Mouse (Mus musculus) liver, embryonic 12.5 days (tissue): Measurements from ENCODE around the gene Mink1. TPM values are rescaled to one million over a fixed set of nuclear protein-coding genes. Genes with fewer than 3 reads are reported as not detected.
"Not testable (repeated sequence)": the region's sequence is repeated elsewhere in the genome, so short reads cannot be mapped to it uniquely, and the experiment has no call there.

Experiments used
- ATAC-seq: fragments of 200-750 bp; cut with Nextera tagmentation; 2 replicates; pipeline ENCODE4 v1.8.0; 2017; ENCODE audit warnings: moderate number of reproducible peaks, mild to moderate bottlenecking, moderate library complexity
- H3K27ac ChIP-seq: fragments of 300-500 bp; sonication (generic); 2 replicates; pipeline ENCODE4 v1.5.1; 2016; ENCODE audit warnings: mild to moderate bottlenecking
- H3K27me3 ChIP-seq: fragments of 300-500 bp; sonication (generic); replicated peaks from 2 replicates; pipeline ENCODE4 v1.6.1; 2016; ENCODE audit warnings: mild to moderate bottlenecking, moderate library complexity
- H3K36me3 ChIP-seq: fragments of 300-500 bp; sonication (generic); 2 replicates; pipeline ENCODE4 v1.6.1; 2016; ENCODE audit warnings: mild to moderate bottlenecking, moderate library complexity
- H3K4me1 ChIP-seq: fragments of 300-500 bp; sonication (generic); 2 replicates; pipeline ENCODE4 v1.6.1; 2016
- H3K4me2 ChIP-seq: fragments of 300-500 bp; sonication (generic); 2 replicates; pipeline ENCODE4 v1.6.1; 2016; ENCODE audit warnings: mild to moderate bottlenecking, moderate library complexity
- H3K4me3 ChIP-seq: fragments of 300-500 bp; sonication (generic); 2 replicates; pipeline ENCODE4 v1.5.1; 2016; ENCODE audit warnings: mild to moderate bottlenecking, moderate library complexity
- H3K9ac ChIP-seq: fragments of 300-500 bp; sonication (generic); 2 replicates; pipeline ENCODE4 v1.6.1; 2016; ENCODE audit warnings: mild to moderate bottlenecking, moderate library complexity
- H3K9me3 ChIP-seq: fragments of 300-500 bp; sonication (generic); replicated peaks from 2 replicates; pipeline ENCODE4 v1.6.1; 2016; ENCODE audit warnings: mild to moderate bottlenecking, moderate library complexity
- WGBS: fragments of 180-500 bp; shearing (Covaris S2); methylation state at CpG from one replicate; pipeline ENCODE4 v1.1.7; 2016; ENCODE audit not compliant: insufficient replicate concordance; 5-methylcytosine and 5-hydroxymethylcytosine counted together
- polyA plus RNA-seq: library from polyadenylated mRNA; unstranded; fragments of >200 nt; fragmentation: Nextera tagmentation; extraction: Ambion mirVana; gene quantifications from 2 replicates; pipeline ENCODE4 v1.2.1, GENCODE M21; 2016

Mink1 gene
- polyA plus RNA-seq, 1 experiment from 2014 or later = 8.3 TPM

- H3K4me1 ChIP-seq = peaks cover 51% of the 10 kb centered on the region
- H3K4me3 ChIP-seq = peak overlapping the region; percentile 68
- H3K36me3 ChIP-seq = peaks cover 4% of the 10 kb centered on the region; the same call in 1 of the 2 replicates
- H3K9me3 ChIP-seq = no peaks in the 10 kb centered on the region
- peak overlapping the region; percentile 99 for H3K4me2 ChIP-seq
- WGBS = 4% methylated on average over 2 of the region's 2 CpGs
- no peak for ATAC-seq
- H3K9ac ChIP-seq = peak overlapping the region; percentile 85; the same call in 1 of the 2 replicates
- no peaks in the 10 kb centered on the region for H3K27me3 ChIP-seq
- peak overlapping the region; percentile 73 for H3K27ac ChIP-seq
These were observed 769 bp upstream of the Mink1 start for GRCm38 (mm10) chr11:70561937-70562286.

GRCm38 (mm10) chr11:70562995-70563469 lies 351 bp downstream of the Mink1 start:
- H3K4me2 ChIP-seq = peak overlapping the region; percentile 99
- H3K4me3 ChIP-seq = peak overlapping the region; percentile 68
- peak overlapping the region; percentile 85 for H3K9ac ChIP-seq
- peaks cover 9% of the 10 kb centered on the region for H3K36me3 ChIP-seq
- H3K27me3 ChIP-seq = no peaks in the 10 kb centered on the region
- under 1% methylated on average over 31 of the region's 31 CpGs for WGBS
- peak overlapping the region; percentile 73 for H3K27ac ChIP-seq
- peak; percentile 28; the same call in 1 of the 2 replicates for ATAC-seq
- H3K9me3 ChIP-seq = no peaks in the 10 kb centered on the region
- H3K4me1 ChIP-seq = peaks cover 56% of the 10 kb centered on the region

- 5% methylated on average over 25 of the region's 25 CpGs for WGBS
- Histone ChIP-seq H3K4me3 (peak overlapping the region; percentile 68), H3K9ac (peak overlapping the region; percentile 85), H3K36me3 (peaks cover 12% of the 10 kb centered on the region), H3K9me3 (no peaks in the 10 kb centered on the region), H3K27ac (peak overlapping the region; percentile 73), H3K4me2 (peak overlapping the region; percentile 99), H3K27me3 (no peaks in the 10 kb centered on the region), H3K4me1 (peaks cover 58% of the 10 kb centered on the region)
- no peak for ATAC-seq
These were observed 992 bp downstream of the Mink1 start for GRCm38 (mm10) chr11:70563470-70564275.

GRCm38 (mm10) chr11:70564276-70564873 lies 1.7 kb downstream of the Mink1 start:
- 37% methylated on average over 4 of the region's 4 CpGs for WGBS

GRCm38 (mm10) chr11:70566586-70566985 lies 3.9 kb downstream of the Mink1 start:
- no peak overlapping the region for H3K27ac ChIP-seq
- no peak for ATAC-seq
- H3K4me3 ChIP-seq = no peak overlapping the region
- no peak overlapping the region for H3K9ac ChIP-seq
- H3K27me3 ChIP-seq = no peaks in the 10 kb centered on the region
- no peaks in the 10 kb centered on the region for H3K9me3 ChIP-seq
- 79% methylated on average over 7 of the region's 7 CpGs for WGBS
- peaks cover 12% of the 10 kb centered on the region for H3K36me3 ChIP-seq
- peaks cover 80% of the 10 kb centered on the region for H3K4me1 ChIP-seq
- H3K4me2 ChIP-seq = no peak overlapping the region

More at GRCm38 (mm10) chr11:70564276-70564873, 1.7 kb downstream of the Mink1 start:
- H3K27ac ChIP-seq = peak overlapping the region; percentile 73
- peak overlapping the region; percentile 31; the same call in 1 of the 2 replicates for H3K9ac ChIP-seq
- H3K4me2 ChIP-seq = peak overlapping the region; percentile 99
- ATAC-seq = no peak
- no peaks in the 10 kb centered on the region for H3K27me3 ChIP-seq
- H3K9me3 ChIP-seq = no peaks in the 10 kb centered on the region
- peaks cover 12% of the 10 kb centered on the region for H3K36me3 ChIP-seq
- peaks cover 62% of the 10 kb centered on the region for H3K4me1 ChIP-seq
- peak overlapping the region; percentile 68 for H3K4me3 ChIP-seq

GRCm38 (mm10) chr11:70570614-70571013 lies 7.9 kb downstream of the Mink1 start:
- 21% methylated on average over 1 of the region's 1 CpGs for WGBS
- H3K27me3 ChIP-seq, H3K4me2 ChIP-seq, H3K9me3 ChIP-seq, H3K27ac ChIP-seq, H3K9ac ChIP-seq, H3K4me3 ChIP-seq: not testable (repeated sequence)
- ATAC-seq = peak; percentile 78
- Histone ChIP-seq H3K4me1 (peaks cover 65% of the 10 kb centered on the region), H3K36me3 (peaks cover 12% of the 10 kb centered on the region)

- Histone ChIP-seq H3K4me3 (no peak overlapping the region), H3K4me2 (peak overlapping the region; percentile 15; the same call in 1 of the 2 replicates), H3K27me3 (no peaks in the 10 kb centered on the region), H3K9ac (no peak overlapping the region), H3K9me3 (no peaks in the 10 kb centered on the region), H3K27ac (peak overlapping the region; percentile 20; the same call in 1 of the 2 replicates), H3K36me3 (peaks cover 11% of the 10 kb centered on the region), H3K4me1 (peaks cover 56% of the 10 kb centered on the region)
- no peak for ATAC-seq
- WGBS = 87% methylated on average over 1 of the region's 1 CpGs
These were observed 9.0 kb downstream of the Mink1 start for GRCm38 (mm10) chr11:70571641-70572040.

- Histone ChIP-seq H3K9me3 (no peaks in the 10 kb centered on the region), H3K4me3 (no peak overlapping the region), H3K36me3 (peaks cover 6% of the 10 kb centered on the region), H3K4me1 (peaks cover 53% of the 10 kb centered on the region), H3K27ac (peak overlapping the region; percentile 20; the same call in 1 of the 2 replicates), H3K9ac (no peak overlapping the region), H3K27me3 (no peaks in the 10 kb centered on the region), H3K4me2 (peak overlapping the region; percentile 15)
- 28% methylated on average over 5 of the region's 5 CpGs for WGBS
- peak; percentile 56; the same call in 1 of the 2 replicates for ATAC-seq
These were observed 9.7 kb downstream of the Mink1 start for GRCm38 (mm10) chr11:70572348-70572902.

- Histone ChIP-seq H3K36me3 (no peaks in the 10 kb centered on the region; the same call in 1 of the 2 replicates), H3K4me2 (no peak overlapping the region), H3K9me3 (no peaks in the 10 kb centered on the region), H3K9ac (no peak overlapping the region), H3K27me3 (no peaks in the 10 kb centered on the region), H3K4me3 (no peak overlapping the region), H3K27ac (no peak overlapping the region), H3K4me1 (peaks cover 62% of the 10 kb centered on the region)
- 76% methylated on average over 6 of the region's 6 CpGs for WGBS
- ATAC-seq = no peak
These were observed 11.2 kb downstream of the Mink1 start for GRCm38 (mm10) chr11:70573872-70574271.

- whole genome bisulfite sequencing = 64% methylated on average over 3 of the region's 3 CpGs
- no peaks in the 10 kb centered on the region for H3K9me3 ChIP-seq
- H3K4me1 ChIP-seq = peaks cover 57% of the 10 kb centered on the region
- H3K36me3 ChIP-seq = peaks cover 2% of the 10 kb centered on the region; the same call in 1 of the 2 replicates
- H3K9ac ChIP-seq = no peak overlapping the region
- H3K4me2 ChIP-seq = no peak overlapping the region
- no peaks in the 10 kb centered on the region for H3K27me3 ChIP-seq
- no peak overlapping the region for H3K4me3 ChIP-seq
- H3K27ac ChIP-seq = no peak overlapping the region
- no peak for ATAC-seq
These were observed 14.5 kb downstream of the Mink1 start for GRCm38 (mm10) chr11:70577201-70577600.

- Histone ChIP-seq H3K27ac (no peak overlapping the region), H3K36me3 (peaks cover 2% of the 10 kb centered on the region; the same call in 1 of the 2 replicates), H3K4me3 (no peak overlapping the region), H3K9ac (no peak overlapping the region), H3K27me3 (no peaks in the 10 kb centered on the region), H3K9me3 (no peaks in the 10 kb centered on the region), H3K4me2 (no peak overlapping the region), H3K4me1 (peaks cover 54% of the 10 kb centered on the region)
- 78% methylated on average over 6 of the region's 6 CpGs for WGBS
- ATAC-seq = no peak
These were observed 16.3 kb downstream of the Mink1 start for GRCm38 (mm10) chr11:70578962-70579361.
